Mouse (Mus musculus) brown adipose tissue, adult 24 weeks (tissue): ENCODE measurements around the gene Ppp4r4. TPM values are rescaled to one million over a fixed set of nuclear protein-coding genes. Genes with fewer than 3 reads are reported as not detected.
A peak's percentile ranks its signal among the peaks of the same experiment; 100 is the strongest.
"Not testable (repeated sequence)": the region's sequence is repeated elsewhere in the genome, so short reads cannot be mapped to it uniquely, and the experiment has no call there.

Experiments
- H3K27ac ChIP-seq: fragments of 200-500 bp; replicated peaks from 2 replicates; pipeline ENCODE4 v1.5.1; 2012; ENCODE audit warnings: low read depth, mild to moderate bottlenecking, low read length
- H3K4me1 ChIP-seq: fragments of 200-500 bp; 2 replicates; pipeline ENCODE4 v1.6.1; 2012; ENCODE audit warnings: low read length, mixed read lengths; ENCODE audit not compliant: control insufficient read depth, insufficient read depth, insufficient read length
- H3K4me3 ChIP-seq: fragments of 200-500 bp; 2 replicates; pipeline ENCODE4 v1.5.1; 2012; ENCODE audit warnings: low read depth, mild to moderate bottlenecking, low read length, moderate library complexity; ENCODE audit not compliant: insufficient read depth
- polyA plus RNA-seq: library from polyadenylated mRNA; stranded (reverse); fragments of >200 nt; gene quantifications from 2 replicates; pipeline ENCODE4 v1.2.4, GENCODE M21; 2012; ENCODE audit not compliant: missing spikeins, insufficient read depth, insufficient read length

Gene Ppp4r4
- polyA plus RNA-seq, result 1.0 and 3.8 TPM in 2 replicates

DNA sequence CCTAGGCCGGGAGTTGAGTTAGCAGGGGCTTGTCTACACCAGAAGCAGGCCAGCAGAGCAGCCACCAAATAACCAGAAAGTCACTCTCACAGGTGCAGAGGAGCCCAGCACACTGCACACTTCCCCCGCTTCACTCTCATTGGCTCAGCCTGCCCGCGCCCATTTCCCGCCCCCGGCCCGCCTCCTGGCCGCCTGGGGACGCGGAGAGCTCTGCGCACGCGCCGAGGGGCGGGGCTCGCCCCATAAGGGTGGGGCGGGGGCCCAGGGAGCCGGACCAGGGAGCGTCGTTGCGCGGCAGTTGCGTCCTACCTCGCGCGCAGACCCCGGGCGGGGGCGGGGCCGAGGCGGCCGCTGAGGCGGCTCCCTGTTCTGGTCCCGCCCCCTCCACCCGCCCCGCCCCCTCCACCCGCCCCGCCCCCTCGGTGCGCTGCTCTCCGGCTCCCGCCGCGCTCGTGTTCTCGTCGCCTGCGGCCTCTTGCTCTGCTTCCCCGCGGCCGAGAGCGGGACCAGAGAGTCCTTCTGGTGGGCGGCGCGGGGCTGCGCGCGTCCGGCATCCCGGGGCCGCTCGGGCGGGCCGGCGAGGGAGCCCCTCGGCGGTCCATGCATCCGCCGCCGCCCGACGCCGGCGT lies at the start of gene Ppp4r4:
Gene Ppp4r4, plus strand, starts transcription at position 264 of the 629 bp plus-strand sequence.
- Histone ChIP-seq H3K4me3 (peak within 1 kb of the TSS; percentile 77), H3K4me1 (no peaks in the 10 kb centered on the region; the same call in 1 of the 2 replicates), H3K27ac (no peak within 1 kb of the TSS)

DNA sequence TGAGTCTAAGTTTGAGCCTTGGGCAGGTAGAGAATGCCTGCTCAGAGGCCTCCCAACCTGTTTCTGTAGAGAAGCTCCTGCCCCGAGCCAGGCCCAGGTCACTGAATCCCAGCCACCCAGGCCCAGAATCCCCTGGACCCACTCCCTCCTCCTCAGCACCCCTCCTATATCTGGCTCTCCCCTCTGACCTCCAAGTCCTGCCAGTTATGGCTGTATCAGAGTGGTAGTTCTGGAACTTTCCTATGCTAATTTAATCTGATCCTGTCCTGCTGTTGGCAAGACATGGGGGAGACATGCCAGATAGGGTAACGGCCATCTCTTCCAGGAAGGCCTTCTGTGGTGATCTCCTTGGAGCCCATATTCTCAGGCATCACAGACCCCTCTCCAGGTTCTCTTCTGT lies 49.3 kb upstream of the Ppp4r4 start:
- Histone ChIP-seq H3K4me1 (peaks cover 28% of the 10 kb centered on the region), H3K4me3 (no peak overlapping the region), H3K27ac (peak overlapping the region; percentile 97)

DNA sequence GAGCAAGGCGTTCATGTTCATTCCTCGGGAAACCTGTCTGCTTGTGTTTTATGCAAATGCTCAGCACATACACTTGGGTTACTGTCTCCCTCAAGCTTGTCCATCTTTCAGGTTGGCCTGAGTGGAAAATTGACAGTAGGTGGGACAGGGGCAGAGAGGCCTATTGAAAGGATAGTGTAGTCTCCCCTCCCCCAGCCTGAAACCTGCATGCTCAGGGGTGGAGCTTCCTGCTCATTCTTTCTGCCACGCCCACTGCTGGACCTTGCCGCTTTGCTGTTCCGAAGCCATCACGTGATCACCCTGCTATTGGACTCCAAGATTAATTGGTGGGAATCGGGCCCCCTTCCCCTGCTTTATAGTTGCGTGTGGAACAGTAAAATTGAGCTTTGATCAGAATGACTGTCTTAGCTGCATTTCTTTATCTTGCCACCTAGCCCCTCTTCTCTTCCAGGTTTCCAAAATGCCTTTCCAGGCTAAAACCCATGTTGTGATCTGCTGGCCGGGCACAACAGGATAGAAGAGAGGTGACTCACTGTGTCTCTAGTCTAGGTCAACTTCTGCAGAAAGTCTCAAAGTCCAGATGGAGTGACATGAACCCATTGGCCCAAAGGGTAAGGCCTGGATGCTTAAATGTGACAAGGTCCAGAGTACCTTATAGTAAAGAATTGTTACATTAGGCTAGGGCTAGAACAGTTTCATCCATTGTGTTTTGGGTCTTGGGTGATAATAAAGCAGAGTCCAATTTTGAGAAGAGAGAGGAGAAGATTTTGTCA lies 47.7 kb upstream of the Ppp4r4 start:
- Histone ChIP-seq H3K4me1 (peaks cover 28% of the 10 kb centered on the region), H3K27ac (peak overlapping the region; percentile 97; the same call in 1 of the 2 replicates)
- H3K4me3 ChIP-seq, result not testable (repeated sequence)

DNA sequence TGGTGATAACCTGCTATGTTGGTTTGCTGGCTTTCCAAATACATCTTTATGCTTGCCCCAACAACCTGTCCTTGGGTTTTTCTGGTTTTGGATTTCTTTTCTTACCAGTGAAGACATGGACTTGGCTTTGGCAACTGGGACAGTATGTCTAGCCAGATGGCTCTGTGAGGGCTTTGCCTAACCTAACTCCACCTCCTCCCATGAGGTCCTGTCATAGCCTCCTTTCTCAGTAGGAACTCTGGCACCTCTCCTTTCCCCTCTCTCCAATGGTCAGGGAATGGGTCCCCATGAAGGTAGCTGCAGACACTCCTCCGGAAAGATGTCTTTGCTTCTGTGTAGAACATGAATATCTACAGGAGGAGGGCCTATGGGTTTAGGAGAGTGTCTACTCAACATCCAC lies 45.4 kb upstream of the Ppp4r4 start:
- Histone ChIP-seq H3K4me1 (peaks cover 19% of the 10 kb centered on the region), H3K4me3 (no peak overlapping the region), H3K27ac (peak overlapping the region; percentile 97)

DNA sequence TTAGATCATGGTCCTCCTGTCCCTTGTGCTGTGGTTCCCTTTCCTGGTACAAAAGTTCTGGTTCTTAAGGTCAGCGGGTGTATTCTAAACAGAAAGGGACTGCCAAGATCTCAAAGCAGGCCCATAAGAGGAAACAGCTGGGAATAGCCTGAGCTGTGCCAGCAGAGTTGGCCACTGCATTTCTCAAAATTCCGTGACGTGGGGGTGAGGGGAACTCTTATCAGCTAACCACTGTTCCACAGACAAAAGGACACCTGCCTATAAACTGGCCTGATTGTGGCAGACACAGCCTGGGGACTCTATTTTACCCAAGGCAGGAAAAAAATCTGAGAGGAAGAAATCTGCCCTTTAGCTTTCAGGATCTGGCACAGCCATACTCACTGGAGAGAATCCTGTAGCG lies 44.8 kb upstream of the Ppp4r4 start:
- no peak overlapping the region for H3K4me3 ChIP-seq
- H3K4me1 ChIP-seq, result peaks cover 20% of the 10 kb centered on the region
- peak overlapping the region; percentile 93 for H3K27ac ChIP-seq

DNA sequence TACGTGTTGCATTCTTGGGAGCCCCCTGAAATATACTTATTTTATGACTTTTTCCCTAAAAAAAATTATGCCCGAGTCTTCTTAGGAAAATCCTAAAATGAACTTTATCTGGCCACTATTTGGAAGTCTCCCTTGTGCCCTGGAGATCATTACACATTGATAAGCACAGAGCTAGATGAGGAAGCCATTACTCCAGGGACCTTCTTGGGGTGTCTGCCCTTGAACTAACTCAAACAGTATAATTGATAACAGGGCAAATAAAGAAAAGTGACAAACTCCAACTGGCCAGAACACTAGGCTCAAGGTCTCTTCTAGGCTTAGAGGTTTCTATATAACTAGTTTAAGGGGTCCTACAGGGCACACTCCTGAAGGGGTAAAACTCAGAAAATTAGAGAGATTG lies 44.3 kb upstream of the Ppp4r4 start:
- H3K4me3 ChIP-seq, result no peak overlapping the region
- H3K27ac ChIP-seq, result peak overlapping the region; percentile 93
- H3K4me1 ChIP-seq, result peaks cover 17% of the 10 kb centered on the region

DNA sequence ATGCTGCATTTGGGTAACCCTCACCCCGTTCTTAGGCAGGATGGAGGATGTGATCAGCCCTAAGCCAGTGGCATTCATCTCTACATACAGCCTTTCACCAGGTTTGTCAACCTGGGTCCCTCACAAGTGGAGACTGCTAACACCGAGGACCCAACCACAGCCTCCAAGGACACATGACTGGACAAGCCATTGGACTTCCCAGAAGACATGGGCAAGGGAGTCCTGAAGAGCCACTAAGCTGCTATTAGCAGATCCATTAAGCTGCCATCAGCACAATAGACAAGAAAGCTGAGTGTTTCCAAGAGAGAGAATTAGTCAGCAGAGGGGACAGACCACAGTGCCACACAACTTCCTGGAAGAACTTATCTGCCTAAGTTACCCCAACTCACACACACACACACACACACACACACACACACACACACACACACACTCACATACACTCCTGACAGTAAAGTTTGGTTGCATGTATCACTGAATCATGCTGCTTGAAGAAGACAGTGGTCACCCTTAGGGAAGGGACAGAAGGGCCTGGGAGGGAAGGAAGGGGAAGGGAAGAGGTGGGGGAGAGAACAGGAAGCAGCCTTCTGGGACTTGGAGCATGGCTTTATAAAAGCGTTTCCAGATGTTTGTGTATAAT lies 40.9 kb upstream of the Ppp4r4 start:
- Histone ChIP-seq H3K27ac (peak overlapping the region; percentile 38; the same call in 1 of the 2 replicates), H3K4me3 (no peak overlapping the region)

DNA sequence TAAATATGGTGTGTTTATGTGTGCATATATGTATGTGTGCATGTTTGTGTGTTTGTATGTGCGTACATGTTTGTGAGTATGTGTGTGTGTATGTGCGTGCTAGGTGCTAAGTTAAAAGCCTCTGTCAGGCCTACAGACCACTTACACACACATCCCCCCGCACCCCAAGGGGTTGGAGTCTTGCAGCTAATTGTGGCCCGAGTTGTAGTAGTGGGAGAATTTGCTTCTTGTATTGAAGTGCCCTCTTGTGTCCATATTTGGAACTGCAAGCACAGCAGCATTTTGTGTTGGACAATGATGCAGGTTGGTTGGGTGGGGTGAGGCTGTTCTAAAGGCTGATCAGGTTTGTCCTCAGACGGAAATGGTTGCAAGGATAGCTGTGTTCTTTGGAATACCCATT lies 39.3 kb upstream of the Ppp4r4 start:
- Histone ChIP-seq H3K27ac (no peak overlapping the region), H3K4me3 (no peak overlapping the region), H3K4me1 (0 out of 2 replicates have a peak, but pooled peaks cover 2% of the 10 kb centered on the region)

More for the DNA sequence above, 40.9 kb upstream of the Ppp4r4 start:
- peaks cover 8% of the 10 kb centered on the region; the same call in 1 of the 2 replicates for H3K4me1 ChIP-seq

DNA sequence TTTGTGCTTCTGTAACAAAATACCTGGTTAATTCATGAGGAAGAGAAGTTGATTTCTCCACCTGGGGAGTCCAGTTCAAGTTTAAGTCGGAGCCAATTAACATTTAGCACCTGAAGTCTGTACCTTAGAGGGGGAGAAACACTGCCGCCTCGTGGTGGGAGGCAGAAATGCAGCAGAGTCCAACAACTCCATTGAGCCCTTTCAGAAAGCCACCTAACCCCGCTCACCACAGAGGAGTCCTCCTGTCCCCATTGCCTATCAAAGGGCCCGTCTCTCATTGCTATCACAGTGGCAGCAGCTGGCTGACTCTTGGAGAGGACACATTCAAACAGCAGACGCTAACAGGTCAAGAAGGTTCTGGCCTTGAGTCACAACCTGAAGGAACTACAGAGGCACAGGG lies 37.6 kb upstream of the Ppp4r4 start:
- peaks cover 2% of the 10 kb centered on the region; the same call in 1 of the 2 replicates for H3K4me1 ChIP-seq
- H3K4me3 ChIP-seq, result no peak overlapping the region
- H3K27ac ChIP-seq, result no peak overlapping the region

DNA sequence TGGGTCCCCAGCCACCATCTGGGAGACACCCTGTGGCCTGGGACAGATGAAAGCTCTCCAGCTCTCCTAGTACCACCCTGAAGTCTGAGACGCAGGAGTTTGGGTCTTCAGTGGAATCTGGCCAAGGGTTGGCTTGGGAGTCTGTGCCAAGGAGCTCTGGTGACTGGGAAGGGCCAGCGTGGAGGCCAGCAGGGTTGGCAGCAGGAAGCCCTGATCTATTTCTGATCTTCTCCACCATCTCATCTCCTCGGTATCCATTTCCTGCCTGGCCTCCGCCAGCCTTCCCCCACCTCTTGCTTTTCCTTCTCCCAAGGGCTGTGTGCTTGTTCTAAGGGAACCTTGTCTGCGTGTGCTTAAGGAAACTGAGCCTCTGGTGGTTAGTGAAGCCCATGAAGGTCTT lies 33.3 kb upstream of the Ppp4r4 start:
- Histone ChIP-seq H3K27ac (no peak overlapping the region), H3K4me1 (no peaks in the 10 kb centered on the region; the same call in 1 of the 2 replicates), H3K4me3 (no peak overlapping the region)

DNA sequence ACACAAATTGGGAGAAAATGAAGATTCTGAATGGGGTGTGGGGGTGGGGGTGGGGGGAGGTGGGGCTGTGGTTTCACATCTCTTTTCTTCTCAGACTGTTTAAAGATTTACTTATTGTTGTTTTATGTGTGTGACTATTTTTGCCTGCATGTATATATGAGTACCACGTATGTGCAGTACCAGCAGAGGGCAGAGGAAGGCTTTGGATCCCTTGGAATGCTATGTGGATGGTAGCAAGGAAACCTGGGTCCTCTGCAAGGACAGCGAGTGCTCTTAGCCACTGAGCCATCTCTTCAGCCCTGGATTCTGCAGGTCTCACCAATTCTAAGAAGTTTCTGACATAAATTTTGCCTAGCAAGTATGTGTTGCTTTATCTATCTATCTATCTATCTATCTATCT lies 32.8 kb upstream of the Ppp4r4 start:
- H3K4me3 ChIP-seq, result no peak overlapping the region
- no peak overlapping the region for H3K27ac ChIP-seq
- no peaks in the 10 kb centered on the region; the same call in 1 of the 2 replicates for H3K4me1 ChIP-seq

DNA sequence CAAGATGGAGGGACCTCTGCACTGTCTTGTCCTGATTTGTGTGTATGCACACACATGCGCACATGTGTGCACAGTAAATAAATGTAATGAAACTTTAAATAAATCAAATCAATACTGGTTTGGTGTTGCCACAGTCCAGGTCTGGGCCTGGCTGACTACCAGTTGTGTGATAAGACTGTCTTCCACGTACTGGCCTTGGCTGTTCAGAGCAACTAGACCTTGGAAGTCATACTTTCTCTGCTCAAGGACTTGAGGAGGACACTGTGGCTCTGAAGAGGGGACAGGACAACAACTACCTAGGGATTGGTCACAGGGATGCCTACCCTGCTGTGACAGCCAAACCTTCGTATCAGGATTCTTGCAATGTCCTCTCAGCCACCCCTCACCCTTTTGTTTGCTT lies 28.8 kb upstream of the Ppp4r4 start:
- H3K4me3 ChIP-seq, result no peak overlapping the region
- H3K4me1 ChIP-seq, result no peaks in the 10 kb centered on the region; the same call in 1 of the 2 replicates
- H3K27ac ChIP-seq, result no peak overlapping the region

DNA sequence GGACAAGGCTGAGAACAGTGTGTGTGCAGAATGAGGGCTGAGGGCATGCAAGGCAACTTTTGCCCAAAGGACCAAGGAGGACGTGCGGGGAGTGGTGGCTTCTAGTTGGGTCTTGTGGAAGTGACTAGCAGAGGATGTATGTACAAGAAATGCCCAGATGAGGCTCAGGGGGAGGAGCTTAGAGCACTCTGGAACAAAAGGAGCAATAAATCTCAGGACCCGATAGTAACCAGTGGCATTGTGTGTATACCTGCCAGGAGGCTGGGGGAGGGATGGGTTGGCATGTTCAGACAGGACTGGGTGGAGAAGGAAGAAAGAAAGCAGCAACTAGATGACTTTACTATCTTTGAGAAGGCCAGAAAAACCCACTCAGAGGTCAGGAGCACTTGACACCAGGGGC lies 27.7 kb upstream of the Ppp4r4 start:
- Histone ChIP-seq H3K4me1 (no peaks in the 10 kb centered on the region), H3K4me3 (no peak overlapping the region), H3K27ac (no peak overlapping the region)

DNA sequence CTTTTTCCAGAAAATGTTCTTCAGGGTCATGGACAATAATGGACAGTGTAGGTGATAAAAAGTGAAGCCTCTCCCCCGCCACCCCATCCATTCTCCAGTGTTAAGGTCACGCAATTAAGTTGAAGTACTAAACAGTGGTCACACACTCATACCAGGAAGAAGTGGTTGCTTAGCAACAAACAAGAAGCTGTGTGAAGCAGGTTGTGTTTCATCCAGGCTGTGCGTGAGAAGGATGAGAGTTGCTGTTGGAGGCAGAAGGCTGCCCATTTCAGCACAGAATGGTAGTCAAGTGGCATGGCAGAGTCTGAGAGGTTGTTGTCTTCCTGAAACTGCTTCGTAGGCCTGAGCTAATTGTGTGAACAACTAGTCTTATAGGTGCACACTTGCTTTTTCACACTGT lies 23.7 kb upstream of the Ppp4r4 start:
- no peaks in the 10 kb centered on the region for H3K4me1 ChIP-seq
- H3K4me3 ChIP-seq, result no peak overlapping the region
- no peak overlapping the region for H3K27ac ChIP-seq

DNA sequence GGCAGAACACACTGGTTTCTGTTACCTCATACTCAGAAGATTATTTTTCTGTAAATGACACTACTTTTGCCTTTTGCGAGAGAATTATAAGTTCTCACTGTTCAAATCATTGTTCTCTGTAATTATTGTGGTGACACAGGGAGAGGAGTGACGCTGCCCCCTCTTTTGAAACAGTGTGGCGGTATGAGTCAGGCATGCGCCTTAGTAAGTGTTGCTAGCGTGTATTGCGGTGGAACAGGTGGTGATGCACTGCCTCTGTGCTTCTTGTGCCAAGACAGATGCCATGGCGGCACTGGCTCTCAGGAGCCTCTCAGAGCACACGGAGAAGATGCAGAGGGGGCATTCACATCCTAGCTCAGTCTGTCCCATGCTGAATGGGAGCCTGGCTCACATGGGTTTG lies 22.2 kb upstream of the Ppp4r4 start:
- Histone ChIP-seq H3K4me1 (no peaks in the 10 kb centered on the region), H3K27ac (no peak overlapping the region), H3K4me3 (no peak overlapping the region)
